Mouse (Mus musculus) embryonic facial prominence, embryonic 13.5 days (tissue): Measurements from ENCODE around the gene Treml2. TPM values are rescaled to one million over a fixed set of nuclear protein-coding genes. Genes with fewer than 3 reads are reported as not detected.
A peak's percentile ranks its signal among the peaks of the same experiment; 100 is the strongest.
"Not testable (repeated sequence)": the region's sequence is repeated elsewhere in the genome, so short reads cannot be mapped to it uniquely, and the experiment has no call there.

Experiments
- ATAC-seq: fragments of 200-750 bp; cut with Nextera tagmentation; 2 replicates; pipeline ENCODE4 v1.8.0; 2017; ENCODE audit warnings: low read depth; ENCODE audit not compliant: insufficient number of reproducible peaks, insufficient read depth, low FRiP score, low TSS enrichment
- H3K27ac ChIP-seq: fragments of 300-500 bp; sonication (generic); 2 replicates; pipeline ENCODE4 v1.5.1; 2015; ENCODE audit warnings: moderate library complexity, mild to moderate bottlenecking, inconsistent platforms
- H3K27me3 ChIP-seq: fragments of 300-500 bp; sonication (generic); 2 replicates; pipeline ENCODE4 v1.6.1; 2015; ENCODE audit warnings: mild to moderate bottlenecking, inconsistent platforms
- H3K36me3 ChIP-seq: fragments of 300-500 bp; sonication (generic); 2 replicates; pipeline ENCODE4 v1.6.1; 2015; ENCODE audit warnings: mild to moderate bottlenecking, inconsistent platforms
- H3K4me1 ChIP-seq: fragments of 300-500 bp; sonication (generic); 2 replicates; pipeline ENCODE4 v1.6.1; 2015; ENCODE audit warnings: inconsistent platforms
- H3K4me2 ChIP-seq: fragments of 300-500 bp; sonication (generic); 2 replicates; pipeline ENCODE4 v1.6.1; 2015; ENCODE audit warnings: moderate library complexity, mild to moderate bottlenecking, inconsistent platforms
- H3K4me3 ChIP-seq: fragments of 300-500 bp; sonication (generic); 2 replicates; pipeline ENCODE4 v1.5.1; 2015; ENCODE audit warnings: mild to moderate bottlenecking, inconsistent platforms
- H3K9ac ChIP-seq: fragments of 300-500 bp; sonication (generic); 2 replicates; pipeline ENCODE4 v1.6.1; 2015; ENCODE audit warnings: mild to moderate bottlenecking, inconsistent platforms
- H3K9me3 ChIP-seq: fragments of 300-500 bp; sonication (generic); 2 replicates; pipeline ENCODE4 v1.6.1; 2016; ENCODE audit warnings: inconsistent platforms
- WGBS: fragments of 180-500 bp; shearing (Covaris S2); methylation state at CpG from one replicate; pipeline ENCODE4 v1.1.7; 2015; ENCODE audit warnings: mixed read lengths; 5-methylcytosine and 5-hydroxymethylcytosine counted together
- polyA plus RNA-seq: library from polyadenylated mRNA; unstranded; fragments of >200 nt; fragmentation: Nextera tagmentation; extraction: Ambion mirVana; gene quantifications from 2 replicates; pipeline ENCODE4 v1.2.1, GENCODE M21; 2015

The Treml2 gene
- polyA plus RNA-seq, 1 experiment from 2014 or later, result 0.28 TPM

DNA sequence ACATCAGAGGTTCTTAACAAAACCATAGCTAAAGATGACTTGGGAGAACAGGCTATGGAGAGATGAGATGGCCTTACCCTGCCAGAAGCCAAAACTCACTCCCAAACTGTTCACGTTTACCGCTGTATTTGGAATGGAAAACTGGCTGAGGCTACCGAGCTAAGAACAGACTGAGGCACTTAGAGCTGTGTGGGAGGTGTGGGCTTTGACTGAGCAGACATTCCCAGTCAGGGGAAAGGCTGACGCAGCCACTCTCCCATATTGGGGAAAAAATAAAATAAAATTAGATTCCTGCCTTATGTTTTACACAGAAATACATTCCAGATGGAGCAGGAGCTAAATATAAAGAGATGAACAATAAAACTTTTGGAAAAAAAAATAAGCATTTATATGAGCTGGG lies 27.4 kb downstream of the Treml2 start:
- Histone ChIP-seq H3K9me3 (no peaks in the 10 kb centered on the region), H3K36me3 (no peaks in the 10 kb centered on the region), H3K4me2 (no peak overlapping the region), H3K4me1 (0 out of 2 replicates have a peak, but pooled peaks cover 4% of the 10 kb centered on the region), H3K27me3 (no peaks in the 10 kb centered on the region), H3K27ac (peak overlapping the region; percentile 78), H3K4me3 (no peak overlapping the region), H3K9ac (no peak overlapping the region)
- peak; percentile 64; the same call in 1 of the 2 replicates for ATAC-seq
- WGBS, result 49% methylated on average over 4 of the region's 4 CpGs

DNA sequence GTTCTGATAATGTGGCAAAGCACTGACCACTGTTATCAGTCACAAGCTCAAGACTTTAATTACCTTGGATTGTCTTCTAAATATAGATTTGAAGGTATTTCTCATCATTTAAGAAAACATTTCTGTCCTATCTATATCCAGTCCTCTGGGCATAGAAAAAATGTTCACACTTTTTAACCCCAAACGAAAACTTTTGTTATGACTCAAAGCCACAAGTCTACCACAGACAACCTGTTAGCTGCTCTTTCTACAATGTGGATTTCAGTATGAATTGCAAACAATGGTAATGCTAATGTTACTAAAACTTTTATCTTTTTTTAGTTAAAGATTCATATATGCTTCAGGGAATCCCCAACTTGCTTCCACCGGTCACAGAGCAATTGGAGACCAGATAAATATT lies 33.2 kb downstream of the Treml2 start:
- no peak for ATAC-seq
- 85% methylated on average over 2 of the region's 2 CpGs for WGBS

DNA sequence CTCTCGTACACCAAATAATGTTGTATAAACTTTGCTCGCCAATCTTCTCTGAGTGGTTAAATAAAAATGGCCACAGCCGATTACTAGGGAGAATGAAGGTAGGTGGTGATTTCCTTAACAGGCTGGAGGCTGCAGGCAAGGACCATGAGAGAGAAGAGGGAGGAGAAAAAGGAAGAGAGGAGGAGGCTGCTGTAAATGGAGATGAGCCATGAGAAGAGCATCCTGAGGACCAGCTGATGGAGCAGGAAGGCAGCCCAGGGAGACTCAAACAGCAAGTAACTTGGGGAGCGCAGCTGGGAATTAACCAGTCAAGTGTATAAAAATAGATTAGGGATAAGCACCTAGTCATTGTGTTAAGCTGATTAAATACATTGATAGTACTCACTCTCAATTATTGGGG lies 34.9 kb downstream of the Treml2 start:
- no peak overlapping the region for H3K4me2 ChIP-seq
- H3K9ac ChIP-seq, result no peak overlapping the region
- H3K36me3 ChIP-seq, result no peaks in the 10 kb centered on the region
- ATAC-seq, result no peak
- no peak overlapping the region for H3K4me3 ChIP-seq
- H3K4me1 ChIP-seq, result no peaks in the 10 kb centered on the region
- H3K27ac ChIP-seq, result no peak overlapping the region
- H3K9me3 ChIP-seq, result no peaks in the 10 kb centered on the region
- no peaks in the 10 kb centered on the region for H3K27me3 ChIP-seq
- 92% methylated on average over 4 of the region's 4 CpGs for WGBS

More for the DNA sequence above, 33.2 kb downstream of the Treml2 start:
- H3K27me3 ChIP-seq, result no peaks in the 10 kb centered on the region
- no peak overlapping the region for H3K4me3 ChIP-seq
- no peaks in the 10 kb centered on the region for H3K36me3 ChIP-seq
- no peak overlapping the region for H3K9ac ChIP-seq
- no peaks in the 10 kb centered on the region for H3K9me3 ChIP-seq
- H3K4me1 ChIP-seq, result no peaks in the 10 kb centered on the region
- H3K27ac ChIP-seq, result no peak overlapping the region
- no peak overlapping the region for H3K4me2 ChIP-seq

DNA sequence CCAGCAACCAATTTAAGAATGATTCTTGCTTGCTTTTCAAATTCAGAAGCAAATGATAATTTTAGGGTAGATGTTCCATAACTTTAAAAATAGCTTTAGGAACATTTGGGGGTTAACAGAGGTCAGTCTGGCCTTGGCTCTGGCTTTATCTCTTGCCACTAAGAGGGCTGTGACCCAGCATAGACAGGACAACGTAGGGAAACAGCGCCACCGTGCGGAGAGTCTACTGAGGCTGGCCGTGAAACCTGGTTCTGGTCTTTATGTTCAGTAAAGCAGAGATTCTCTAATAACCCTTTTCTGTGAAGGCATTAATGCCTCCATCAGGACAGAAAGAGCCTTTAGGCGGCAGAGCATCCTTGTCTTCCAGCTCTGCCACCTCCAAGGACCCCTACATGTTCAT lies 37.6 kb downstream of the Treml2 start:
- no peak overlapping the region for H3K27ac ChIP-seq
- no peaks in the 10 kb centered on the region for H3K9me3 ChIP-seq
- H3K4me2 ChIP-seq, result no peak overlapping the region
- no peaks in the 10 kb centered on the region for H3K36me3 ChIP-seq
- no peaks in the 10 kb centered on the region for H3K27me3 ChIP-seq
- no peak overlapping the region for H3K4me3 ChIP-seq
- WGBS, result 5% methylated on average over 6 of the region's 6 CpGs
- H3K4me1 ChIP-seq, result no peaks in the 10 kb centered on the region
- H3K9ac ChIP-seq, result no peak overlapping the region
- ATAC-seq, result no peak

DNA sequence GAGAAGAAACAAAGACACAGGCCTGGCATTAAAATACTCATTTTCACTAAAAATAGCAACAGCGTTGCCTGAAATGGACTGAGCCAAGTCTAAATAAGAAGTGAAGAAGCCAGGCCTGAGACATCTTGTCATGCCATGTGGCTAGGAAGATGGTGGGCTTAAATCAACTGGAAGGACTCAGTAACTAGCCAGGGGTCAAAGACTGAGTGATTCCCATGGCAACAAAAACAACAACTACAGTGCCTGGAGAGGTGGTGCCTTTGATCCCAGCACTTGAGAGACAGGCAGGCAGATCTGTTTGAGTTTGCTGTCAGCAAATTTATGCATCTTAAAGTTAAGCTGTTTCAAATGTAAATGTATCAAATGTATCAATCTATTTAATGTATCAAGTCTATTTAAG lies 41.0 kb downstream of the Treml2 start:
- WGBS, result 92% methylated on average over 1 of the region's 1 CpGs
- no peaks in the 10 kb centered on the region for H3K36me3 ChIP-seq

DNA sequence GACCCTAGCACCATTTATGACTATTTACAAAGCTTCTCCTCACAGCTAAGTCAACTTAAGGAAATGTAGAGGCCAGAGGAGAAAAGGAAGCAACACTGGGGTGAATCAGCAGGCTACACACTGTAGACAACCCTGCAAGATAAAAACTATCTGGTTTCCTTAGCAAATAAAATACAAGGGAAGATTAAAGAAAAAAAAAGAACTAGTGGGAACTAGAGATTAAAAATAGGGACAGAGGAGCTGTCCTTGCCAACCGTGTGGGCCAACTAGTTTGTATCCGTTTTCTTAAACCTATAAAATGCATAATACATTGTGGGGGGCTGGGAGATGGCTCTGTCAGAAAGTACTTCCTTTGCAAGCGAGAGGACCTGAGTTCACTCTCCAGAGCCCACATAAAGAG lies 42.6 kb downstream of the Treml2 start:
- Histone ChIP-seq H3K4me3 (no peak overlapping the region), H3K36me3 (no peaks in the 10 kb centered on the region), H3K27me3 (no peaks in the 10 kb centered on the region), H3K9me3 (no peaks in the 10 kb centered on the region), H3K9ac (no peak overlapping the region), H3K4me2 (no peak overlapping the region), H3K27ac (no peak overlapping the region), H3K4me1 (no peaks in the 10 kb centered on the region)
- ATAC-seq, result no peak
- WGBS, result 72% methylated on average over 3 of the region's 3 CpGs

More for the DNA sequence above, 41.0 kb downstream of the Treml2 start:
- no peak for ATAC-seq
- no peak overlapping the region for H3K4me2 ChIP-seq
- no peak overlapping the region for H3K4me3 ChIP-seq
- no peaks in the 10 kb centered on the region for H3K9me3 ChIP-seq
- no peak overlapping the region for H3K27ac ChIP-seq
- no peak overlapping the region for H3K9ac ChIP-seq
- H3K27me3 ChIP-seq, result no peaks in the 10 kb centered on the region
- H3K4me1 ChIP-seq, result no peaks in the 10 kb centered on the region

DNA sequence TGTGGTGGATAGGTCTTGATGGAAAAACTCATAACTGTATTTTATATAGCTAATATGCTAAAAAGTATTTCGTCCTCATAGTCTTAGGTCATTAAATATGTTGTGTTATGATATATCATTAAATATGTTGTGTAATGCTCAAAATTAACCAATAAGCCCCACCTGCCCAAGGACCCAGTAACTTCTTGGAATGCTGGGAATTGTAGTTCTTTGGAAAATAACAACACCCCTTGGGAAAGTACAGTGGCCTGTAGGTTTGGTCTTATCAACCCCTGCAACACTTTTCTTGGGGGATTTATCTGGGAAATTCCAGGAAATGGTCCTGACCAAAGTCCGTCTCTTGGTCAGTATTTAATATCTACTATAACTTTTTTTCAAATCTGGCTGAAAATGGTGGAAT lies 43.8 kb downstream of the Treml2 start:
- H3K4me3 ChIP-seq, result no peak overlapping the region
- no peak overlapping the region for H3K27ac ChIP-seq
- no peak overlapping the region for H3K4me2 ChIP-seq
- WGBS, result 81% methylated on average over 2 of the region's 2 CpGs
- H3K36me3 ChIP-seq, result no peaks in the 10 kb centered on the region
- no peak overlapping the region for H3K9ac ChIP-seq
- no peaks in the 10 kb centered on the region for H3K27me3 ChIP-seq
- no peaks in the 10 kb centered on the region for H3K4me1 ChIP-seq
- ATAC-seq, result no peak
- no peaks in the 10 kb centered on the region for H3K9me3 ChIP-seq

DNA sequence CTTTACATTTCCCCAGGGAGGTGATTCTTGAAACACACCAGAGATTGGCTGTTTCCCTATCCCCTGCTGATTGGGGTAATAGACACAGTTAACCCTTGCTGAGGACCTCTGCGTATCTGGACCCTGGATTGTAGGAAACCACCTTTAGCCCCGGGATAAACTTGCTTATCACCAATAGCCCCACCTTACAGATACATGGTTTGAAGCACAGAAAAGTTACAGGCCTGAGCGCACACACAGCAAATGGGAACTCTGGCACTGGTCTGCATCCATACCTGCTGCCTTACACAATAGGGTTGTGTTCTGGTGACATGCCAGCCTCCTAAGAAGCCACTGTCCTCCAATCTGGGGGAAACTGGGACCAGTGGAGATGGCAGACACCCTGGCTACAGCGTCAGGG lies 46.5 kb downstream of the Treml2 start:
- Histone ChIP-seq H3K9me3 (no peaks in the 10 kb centered on the region), H3K36me3 (no peaks in the 10 kb centered on the region), H3K4me3 (no peak overlapping the region), H3K4me2 (no peak overlapping the region), H3K4me1 (no peaks in the 10 kb centered on the region), H3K27me3 (no peaks in the 10 kb centered on the region), H3K9ac (no peak overlapping the region), H3K27ac (no peak overlapping the region)
- ATAC-seq, result no peak
- 84% methylated on average over 4 of the region's 4 CpGs for WGBS

DNA sequence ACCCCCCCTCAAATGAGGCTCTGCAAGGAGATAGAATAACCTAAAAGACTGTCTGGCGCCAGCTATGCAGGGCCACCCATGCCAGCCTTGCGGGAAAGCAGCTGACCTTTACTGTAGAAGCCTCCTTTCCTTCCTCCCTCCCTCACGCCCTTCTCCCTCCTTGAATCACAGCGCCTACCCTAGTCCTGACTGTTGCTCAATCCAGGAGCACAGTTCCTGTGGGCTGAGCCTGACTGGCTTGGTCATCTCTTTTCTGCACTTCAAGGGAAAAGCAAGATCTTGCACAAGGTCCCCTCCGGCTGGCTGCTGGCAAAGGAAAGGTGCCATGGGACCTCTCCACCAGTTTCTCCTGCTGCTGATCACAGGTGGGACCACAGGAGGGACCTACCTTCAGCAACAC lies 46.9 kb downstream of the Treml2 start, which contains the start of gene Trem2:
Trem2 (plus strand) TSS at position 171 of the 400 bp plus-strand sequence.
- Histone ChIP-seq H3K9ac (no peak within 1 kb of the TSS), H3K4me2 (no peak within 1 kb of the TSS), H3K4me3 (no peak within 1 kb of the TSS), H3K27me3 (no peaks in the 10 kb centered on the region), H3K9me3 (no peaks in the 10 kb centered on the region), H3K4me1 (no peaks in the 10 kb centered on the region), H3K27ac (no peak within 1 kb of the TSS), H3K36me3 (no peaks in the 10 kb centered on the region)
- 79% methylated on average over 5 of the region's 5 CpGs for WGBS
- no peak for ATAC-seq

DNA sequence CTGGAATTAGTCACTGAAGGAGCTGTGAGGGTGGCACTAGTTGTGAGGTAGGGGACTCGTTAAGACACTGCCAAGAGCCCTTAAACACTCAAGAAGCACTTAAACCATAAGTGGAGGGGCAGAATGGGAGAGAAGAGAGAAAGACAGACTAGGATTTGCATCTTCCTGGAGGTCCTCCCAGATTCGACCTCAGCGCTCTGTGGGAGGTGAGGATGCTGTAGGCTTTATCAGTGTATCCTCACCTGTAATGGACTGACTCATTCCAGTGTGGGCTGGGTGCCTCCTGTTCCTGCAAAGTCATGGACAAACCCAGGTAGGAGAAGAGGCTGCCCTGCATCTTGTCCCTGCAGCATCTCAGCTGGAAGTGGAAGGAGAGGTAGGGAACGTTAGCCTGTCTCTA lies 47.5 kb downstream of the Treml2 start:
- no peak overlapping the region for H3K4me2 ChIP-seq
- no peaks in the 10 kb centered on the region for H3K4me1 ChIP-seq
- no peak overlapping the region for H3K4me3 ChIP-seq
- no peaks in the 10 kb centered on the region for H3K27me3 ChIP-seq
- no peak overlapping the region for H3K27ac ChIP-seq
- H3K9ac ChIP-seq, result no peak overlapping the region
- no peaks in the 10 kb centered on the region for H3K36me3 ChIP-seq
- H3K9me3 ChIP-seq, result no peaks in the 10 kb centered on the region
- WGBS, result 75% methylated on average over 4 of the region's 4 CpGs
- no peak for ATAC-seq

DNA sequence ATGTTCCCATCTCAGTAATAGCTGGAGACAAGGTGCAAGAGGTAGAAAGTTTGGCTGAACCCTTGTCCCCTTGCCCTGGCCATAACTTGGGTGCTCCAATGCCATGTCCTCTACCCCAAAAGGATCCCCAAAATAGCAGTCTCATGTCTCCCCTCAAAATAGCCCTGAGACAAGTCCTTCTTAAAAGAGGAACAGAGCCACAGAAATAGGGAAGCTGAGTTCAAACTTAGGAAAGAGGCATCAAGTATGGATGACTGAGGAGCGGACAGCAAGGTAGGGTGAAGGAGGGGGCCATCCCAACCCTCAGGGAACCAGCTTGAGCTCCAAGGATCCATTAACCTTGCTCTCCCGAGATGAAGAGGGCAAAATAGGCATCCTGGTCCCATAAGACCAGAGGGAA lies 48.0 kb downstream of the Treml2 start:
- WGBS, result 79% methylated on average over 2 of the region's 2 CpGs

DNA sequence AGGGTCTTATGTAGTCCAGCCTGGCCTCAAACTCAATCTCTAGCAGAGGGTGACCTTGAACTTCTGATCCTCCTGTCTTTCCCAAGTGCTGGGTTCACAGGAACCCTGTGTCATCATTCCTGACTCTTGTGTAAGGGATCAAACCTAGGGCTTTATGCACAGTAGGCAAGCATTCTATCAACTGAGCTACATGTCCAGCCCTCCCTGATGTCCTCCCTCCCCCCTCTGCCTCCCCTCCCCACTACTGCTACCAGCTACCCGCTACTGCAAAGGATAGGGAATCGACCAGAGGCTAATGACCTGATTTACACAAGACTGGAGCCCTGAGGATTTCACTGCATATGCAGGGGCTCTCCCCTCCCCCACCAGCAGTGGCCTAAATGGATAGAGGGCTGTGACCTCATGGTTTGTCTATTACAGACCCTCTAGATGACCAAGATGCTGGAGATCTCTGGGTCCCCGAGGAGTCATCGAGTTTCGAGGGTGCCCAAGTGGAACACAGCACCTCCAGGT lies 51.4 kb downstream of the Treml2 start:
- ATAC-seq, result no peak
- H3K4me2 ChIP-seq, result no peak overlapping the region
- WGBS, result 74% methylated on average over 5 of the region's 5 CpGs

More for the DNA sequence above, 48.0 kb downstream of the Treml2 start:
- Histone ChIP-seq H3K4me1 (no peaks in the 10 kb centered on the region), H3K9ac (no peak overlapping the region), H3K4me2 (no peak overlapping the region), H3K4me3 (no peak overlapping the region), H3K9me3 (no peaks in the 10 kb centered on the region), H3K36me3 (no peaks in the 10 kb centered on the region), H3K27ac (no peak overlapping the region), H3K27me3 (no peaks in the 10 kb centered on the region)
- ATAC-seq, result no peak

DNA sequence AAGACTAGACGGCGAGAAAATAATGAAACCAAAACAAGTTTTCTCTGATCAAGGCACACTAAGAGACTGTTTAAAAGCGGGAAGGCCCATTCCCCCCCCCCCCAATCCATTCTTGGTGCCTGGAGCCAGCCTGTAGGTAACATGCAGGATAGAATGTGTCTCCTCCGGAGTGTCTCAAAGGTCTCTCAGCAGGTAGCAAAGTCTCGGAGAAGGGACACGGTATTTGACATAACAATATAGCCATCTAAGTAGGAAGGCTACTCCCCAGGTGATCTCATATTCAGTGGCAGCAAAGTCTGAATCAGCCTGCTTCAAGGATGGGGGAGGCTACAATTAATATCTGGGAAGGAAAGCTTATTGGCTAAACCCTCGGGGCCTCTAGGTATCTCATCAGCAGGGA lies 53.7 kb downstream of the Treml2 start:
- H3K27ac ChIP-seq, H3K4me3 ChIP-seq, H3K27me3 ChIP-seq, H3K4me1 ChIP-seq, H3K9me3 ChIP-seq, ATAC-seq, H3K9ac ChIP-seq, H3K36me3 ChIP-seq, H3K4me2 ChIP-seq: not testable (repeated sequence)
- 79% methylated on average over 7 of the region's 7 CpGs for WGBS

More for the DNA sequence above, 51.4 kb downstream of the Treml2 start:
- H3K27me3 ChIP-seq, result no peaks in the 10 kb centered on the region
- H3K36me3 ChIP-seq, result no peaks in the 10 kb centered on the region
- no peaks in the 10 kb centered on the region for H3K9me3 ChIP-seq
- H3K4me1 ChIP-seq, result no peaks in the 10 kb centered on the region
- no peak overlapping the region for H3K4me3 ChIP-seq
- H3K9ac ChIP-seq, result no peak overlapping the region
- H3K27ac ChIP-seq, result no peak overlapping the region
